Mouse (Mus musculus) layer of hippocampus, adult 8-10 months (tissue): ENCODE data around the gene Cc2d2b. TPM values are rescaled to one million over a fixed set of nuclear protein-coding genes. Genes with fewer than 3 reads are reported as not detected.
A peak's percentile ranks its signal among the peaks of the same experiment; 100 is the strongest.

ENCODE experiments used
- DNase-seq, 2 experiments: peaks; one replicate each; pipeline ENCODE4 v3.0.0; 2022; ENCODE audit warnings: low spot score in 2 of 2
- total RNA-seq, 4 experiments: library from RNA; stranded (reverse); gene quantifications; 2 replicates each; pipeline ENCODE4 v1.2.4; 2022

The Cc2d2b gene
- total RNA-seq, 4 experiments from 2014 or later: 0.31 to 1.5 (median 0.56) TPM

DNA sequence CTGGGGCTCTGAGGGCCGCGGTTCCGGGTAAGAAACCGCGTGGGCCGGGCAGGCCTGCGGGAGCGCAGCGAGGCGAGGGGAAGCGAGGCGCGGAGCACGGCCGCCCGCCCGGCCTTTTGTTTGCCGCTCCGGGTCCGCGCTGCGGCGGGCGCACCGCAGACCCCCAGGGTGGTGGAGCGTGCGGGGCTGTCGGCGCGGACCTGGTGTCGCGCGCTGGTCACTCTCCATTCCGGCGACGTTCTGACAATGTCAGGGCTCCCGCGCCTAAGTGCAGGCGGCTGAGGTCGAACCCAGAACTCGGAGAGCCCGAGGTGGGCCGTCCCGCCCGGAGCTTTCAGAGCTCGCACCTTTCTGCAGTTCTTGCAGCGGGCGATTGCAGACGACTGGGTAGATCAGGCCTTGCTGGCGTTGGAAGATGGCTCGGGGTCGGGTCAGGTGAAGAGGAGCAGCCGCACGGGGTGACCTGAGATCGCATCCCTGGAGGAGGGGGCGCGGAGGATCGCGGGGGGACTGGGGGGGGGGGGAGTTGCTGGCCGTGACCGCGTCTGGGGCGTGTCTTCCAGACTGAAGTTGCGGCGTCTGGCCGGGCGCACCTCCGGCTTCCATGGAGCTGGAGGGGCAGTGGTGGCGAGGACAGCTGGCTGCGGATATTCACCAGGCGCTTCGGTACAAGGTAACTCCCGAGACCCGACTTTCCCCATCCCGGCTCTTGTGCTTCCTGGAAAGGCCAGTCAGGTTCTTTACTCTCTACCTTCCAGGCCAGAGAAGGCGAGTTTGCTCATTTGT is 83.1 kb downstream of the Cc2d2b start:
- no peak for DNase-seq

DNA sequence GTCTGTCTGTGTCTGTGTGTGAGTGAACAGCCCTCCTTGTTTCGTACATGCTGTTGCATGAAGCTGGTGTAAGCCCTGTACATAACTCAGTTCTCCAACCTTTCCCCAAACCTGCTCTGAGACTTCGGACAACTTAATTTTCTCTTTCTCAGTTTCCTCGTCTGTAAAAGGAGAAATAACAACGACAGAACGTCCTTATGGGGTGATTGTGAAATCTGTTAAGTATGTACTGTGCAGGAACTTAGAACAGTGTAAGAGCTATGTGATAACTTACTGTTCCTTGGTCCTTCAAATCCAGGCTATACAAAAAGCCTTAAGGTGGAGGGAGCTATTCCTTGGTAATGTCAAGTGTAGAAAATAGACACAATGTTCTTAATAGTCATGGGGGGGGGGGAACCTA is 83.8 kb downstream of the Cc2d2b start:
- DNase-seq: no peak

DNA sequence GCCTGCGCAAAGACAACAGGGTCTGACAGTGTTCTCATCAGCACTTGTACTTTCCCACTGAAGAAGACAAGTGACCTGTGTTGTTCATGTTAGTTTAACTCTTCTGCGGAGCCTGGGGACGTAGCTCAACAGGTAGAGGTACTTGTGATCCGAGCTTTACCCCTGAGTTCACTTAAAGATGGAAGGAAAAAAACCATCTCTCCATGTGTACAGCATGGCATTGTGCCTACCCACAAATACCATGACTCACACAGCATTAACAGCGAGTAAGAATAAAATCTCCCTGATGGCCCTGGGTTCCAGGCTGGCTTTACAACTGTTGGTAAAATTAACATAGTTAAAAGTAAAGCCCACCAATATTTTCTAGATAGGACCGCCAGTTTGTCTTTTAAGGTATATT is 85.9 kb downstream of the Cc2d2b start:
- DNase-seq: no peak

DNA sequence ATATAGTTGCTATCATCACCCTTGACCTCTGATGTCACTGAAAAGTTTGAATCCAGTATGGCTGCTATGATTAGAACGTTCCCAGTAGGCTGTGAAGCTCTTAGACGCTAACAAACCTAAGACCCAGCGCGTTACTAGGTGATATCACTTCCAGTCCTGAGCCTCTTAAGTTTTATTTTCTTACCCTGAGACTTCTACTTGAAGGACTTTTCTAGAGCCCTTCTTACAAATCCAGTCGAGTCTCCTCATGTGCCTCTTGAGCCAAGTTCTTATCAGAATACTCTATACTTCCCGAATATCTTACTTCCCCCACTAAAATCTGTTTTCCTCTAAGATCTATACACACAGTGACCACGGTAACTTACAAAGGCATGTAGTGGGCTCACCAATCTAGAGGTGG is 89.7 kb downstream of the Cc2d2b start:
- DNase-seq: no peak

DNA sequence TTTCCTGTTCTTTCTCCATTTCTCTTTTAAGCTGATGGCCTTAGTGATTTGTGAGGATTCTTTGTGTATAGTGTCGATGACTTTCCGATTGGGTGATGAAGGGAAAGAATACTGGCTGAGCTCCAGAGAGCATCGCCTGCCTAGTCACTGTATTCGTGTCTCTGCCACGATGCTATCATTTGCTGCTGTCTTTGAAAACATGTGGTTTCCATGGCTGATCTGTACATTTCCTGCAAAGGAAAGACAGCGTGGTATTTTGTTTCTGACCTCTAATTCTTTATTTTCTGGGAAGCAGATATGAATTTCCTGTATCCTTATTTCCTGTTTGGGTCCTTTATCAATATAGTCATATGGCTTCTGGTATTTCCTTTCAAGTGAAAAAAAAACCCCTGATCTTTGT is 91.8 kb downstream of the Cc2d2b start:
- DNase-seq: no peak

DNA sequence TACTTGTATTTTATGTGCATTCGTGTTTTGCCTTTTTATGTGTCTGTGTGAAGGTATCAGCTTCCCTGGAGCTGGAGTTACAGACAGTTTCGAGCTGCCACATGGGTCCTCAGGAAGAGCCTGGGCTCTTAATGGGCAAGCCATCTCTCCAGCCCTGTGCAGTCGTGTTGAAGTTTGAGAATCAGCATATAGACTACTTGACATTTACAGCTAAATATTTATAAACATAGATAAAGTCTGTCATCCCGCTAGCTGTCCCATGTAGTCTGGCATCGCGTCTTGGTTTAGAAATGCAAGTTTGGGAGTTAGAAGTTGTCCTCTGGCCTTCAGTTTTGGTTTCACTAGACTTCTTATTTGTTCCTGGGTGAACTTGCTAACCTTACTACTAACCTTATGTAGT is 92.5 kb downstream of the Cc2d2b start:
- no peak for DNase-seq

DNA sequence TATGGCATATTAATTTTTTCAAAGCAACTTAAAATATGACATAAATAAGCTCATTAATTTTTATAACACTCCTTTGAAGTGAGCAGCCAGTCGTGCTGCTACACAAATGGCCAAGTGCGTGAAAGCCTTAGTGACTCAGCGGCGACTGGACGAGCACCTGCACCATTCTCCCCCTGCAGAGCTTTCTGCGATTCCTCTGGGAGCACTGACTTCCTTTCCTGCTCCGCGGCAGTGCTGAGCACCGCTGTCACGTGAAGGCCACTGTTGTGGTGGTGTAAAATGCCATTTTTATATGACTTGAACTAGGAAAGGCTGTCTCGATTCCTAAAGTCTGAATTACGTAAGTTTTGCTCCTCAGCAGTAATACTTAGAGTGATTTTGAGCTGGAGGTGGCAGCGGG is 93.0 kb downstream of the Cc2d2b start:
- DNase-seq: no peak

DNA sequence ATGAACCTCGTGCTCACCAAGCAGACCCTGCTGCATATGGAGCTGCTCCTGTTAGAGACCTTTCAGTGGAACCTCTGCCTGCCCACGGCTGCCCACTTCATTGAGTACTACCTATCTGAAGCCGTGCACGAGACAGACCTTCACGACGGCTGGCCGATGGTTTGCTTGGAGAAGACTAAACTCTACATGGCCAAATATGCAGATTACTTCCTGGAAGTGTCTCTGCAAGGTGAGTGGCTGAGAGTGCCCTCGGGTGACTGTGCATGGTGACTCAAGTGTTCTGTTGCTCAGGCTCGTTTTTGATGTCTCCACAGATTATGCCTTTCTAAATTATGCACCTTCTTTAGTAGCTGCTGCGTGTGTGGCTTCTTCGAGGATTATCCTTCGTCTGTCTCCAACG is 96.2 kb downstream of the Cc2d2b start:
- no peak for DNase-seq

DNA sequence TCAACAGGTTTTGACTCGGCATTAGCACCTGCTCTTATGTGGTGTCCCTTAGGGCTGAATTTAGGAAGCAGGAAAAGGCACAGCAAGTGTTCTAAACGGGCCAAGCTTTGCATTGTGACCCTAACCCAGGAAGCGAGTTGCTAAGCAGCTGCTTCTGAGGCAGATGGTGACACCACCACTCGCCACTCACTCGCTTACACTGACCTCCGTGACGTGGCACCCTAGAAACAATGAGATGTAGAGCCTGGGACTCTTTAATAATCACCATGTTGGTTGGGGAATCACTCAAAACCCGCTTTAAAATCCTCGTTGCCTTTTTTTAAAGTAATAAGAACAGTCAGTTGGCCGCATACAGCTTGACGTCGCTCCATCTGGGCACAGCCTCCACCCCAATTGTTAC is 100.8 kb downstream of the Cc2d2b start:
- no peak for DNase-seq

DNA sequence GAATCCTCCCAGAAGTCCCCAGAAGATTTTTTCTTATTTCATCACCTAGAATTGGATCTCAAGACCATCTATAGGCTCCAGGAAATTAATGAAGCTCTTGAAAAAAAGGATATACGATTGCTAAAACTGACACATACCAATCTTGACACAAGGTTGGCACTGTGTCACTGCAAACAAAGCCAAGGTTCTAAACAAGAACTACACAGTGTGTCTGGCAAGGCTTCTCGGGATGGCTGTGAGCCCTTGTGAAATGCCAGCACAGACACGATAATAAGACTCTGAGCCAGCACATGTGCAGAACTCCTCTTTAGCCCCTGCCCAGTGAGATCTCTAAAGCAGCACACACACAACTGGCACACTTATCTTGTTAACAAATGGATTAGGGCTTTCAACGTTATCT is 111.0 kb downstream of the Cc2d2b start:
- DNase-seq: no peak

DNA sequence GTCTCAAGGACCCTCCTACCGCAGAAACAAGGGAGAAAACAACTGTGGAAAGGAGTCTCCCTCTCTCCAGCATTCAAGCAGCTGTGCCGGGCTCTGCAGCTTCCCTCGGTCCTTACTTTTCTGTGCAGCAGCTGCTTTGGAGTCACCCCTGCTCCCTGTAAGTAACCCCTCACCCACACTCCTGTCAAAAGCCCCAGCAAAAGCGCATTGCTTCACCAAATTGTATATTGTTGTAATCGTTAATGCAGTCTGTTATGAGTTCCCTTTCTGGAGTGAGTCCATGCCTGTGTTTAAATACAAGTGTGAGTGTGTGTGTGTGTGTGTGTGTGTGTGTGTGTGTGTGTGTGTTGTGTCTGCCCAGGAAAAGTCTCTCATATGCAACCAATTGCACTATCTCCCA is 119.7 kb downstream of the Cc2d2b start:
- no peak for DNase-seq

DNA sequence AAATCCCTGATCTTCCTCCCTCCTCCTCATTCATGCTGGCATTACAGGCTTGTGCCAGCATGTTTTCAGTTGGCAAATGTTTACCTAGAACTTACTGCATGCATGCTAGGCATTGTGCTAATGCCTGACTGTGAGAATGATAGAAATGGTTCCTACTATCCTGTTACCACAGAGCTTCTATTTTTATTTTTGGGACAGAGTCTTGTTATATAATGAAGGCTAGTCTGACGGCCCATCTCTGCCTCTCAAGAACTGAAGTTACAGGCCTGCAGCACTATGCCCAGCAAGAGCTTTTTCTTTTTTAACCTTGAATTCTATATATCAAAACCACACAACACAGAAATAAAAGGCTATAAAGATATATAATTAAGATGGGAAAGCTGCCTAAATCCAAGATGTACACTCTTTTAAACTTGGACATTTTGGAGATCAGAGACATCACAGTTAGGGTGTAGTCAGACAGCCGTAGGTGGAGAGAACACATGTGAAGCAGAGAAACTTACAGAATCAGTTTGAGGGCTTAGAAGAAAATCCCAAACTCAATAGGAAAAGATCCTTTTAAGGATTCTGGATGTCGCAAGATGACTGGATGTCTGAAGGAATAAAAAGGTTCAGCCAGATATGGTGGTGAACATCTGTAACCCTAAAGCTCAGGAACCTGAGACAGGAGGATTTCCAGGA is 121.0 kb downstream of the Cc2d2b start:
- DNase-seq: no peak

DNA sequence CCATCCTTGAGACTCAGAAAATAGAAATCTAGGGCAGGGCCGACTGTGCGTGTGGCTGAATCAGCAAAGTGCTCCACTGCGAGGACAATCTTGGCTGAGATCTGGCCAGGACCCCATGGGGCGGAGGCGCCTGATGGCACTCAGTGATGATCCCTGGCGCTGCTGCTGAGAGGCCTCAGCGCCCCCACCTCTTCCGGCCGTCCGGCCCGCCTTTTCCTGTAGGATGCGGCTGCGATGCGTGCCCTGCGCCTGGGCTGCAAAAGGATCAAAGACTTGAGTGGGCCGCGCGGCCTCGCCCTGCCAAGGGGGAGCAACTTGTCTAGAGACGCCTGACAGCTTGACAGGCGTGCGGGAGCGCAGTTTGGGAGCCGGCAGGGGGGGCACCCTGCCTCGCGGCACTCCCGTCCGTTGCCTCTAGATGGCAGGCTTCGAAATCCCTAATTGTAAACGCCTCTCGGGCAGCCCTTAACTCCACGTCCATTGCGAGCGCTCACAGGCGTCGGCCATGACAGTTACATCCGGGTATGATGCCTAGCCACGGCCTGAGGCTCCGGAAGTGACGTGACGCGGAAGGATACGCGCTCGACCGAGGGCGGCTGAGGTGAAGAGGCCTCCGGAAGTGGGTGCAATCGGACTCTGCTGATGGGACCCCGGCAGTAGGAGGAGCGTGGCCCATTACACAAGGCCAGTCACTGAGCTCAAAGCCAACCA is 124.6 kb downstream of the Cc2d2b start:
- DNase-seq: peak; percentile 87 to 89

Other genes with a start within 250 kb of the Cc2d2b start
- 100 to 1,000 TPM; 208 to 272 (median 239) TPM for gene Sorbs1, start 235.0 kb upstream of the Cc2d2b start, total RNA-seq
- gene Aldh18a1, start 160.3 kb upstream of the Cc2d2b start, total RNA-seq: 10 to 100 TPM; 19.9 to 29.8 (median 26.1) TPM
- 10 to 100 TPM; 17.7 to 19.5 (median 18.8) TPM for gene Tctn3, start 136.5 kb upstream of the Cc2d2b start, total RNA-seq
- 10 to 100 TPM; 16.0 to 32.9 (median 21.3) TPM for gene Entpd1, start 136.4 kb upstream of the Cc2d2b start, total RNA-seq
- 1 to 10 TPM; 6.8 to 7.9 (median 7.4) TPM for gene Ccnj, start 82.5 kb downstream of the Cc2d2b start, total RNA-seq
- gene Zfp518a, start 146.0 kb downstream of the Cc2d2b start, total RNA-seq: 1 to 10 TPM; 6.3 to 8.7 (median 7.9) TPM
- gene Blnk, start 245.8 kb downstream of the Cc2d2b start, total RNA-seq: 10 to 100 TPM in 2 of 4 experiments, 1 to 10 TPM in 2; 7.0 to 16.5 (median 11.2) TPM